Mouse (Mus musculus): ENCODE measurements at regions not wholly inside any gene's neighbourhood (a gene's known extent, or its start where the extent isn't known, plus 50 kb on each side); places are given as distances from the start of the nearest gene placed in this dataset.

GRCm38 (mm10) chr4:127444056-127444455 lies 86.1 kb upstream of the Gjb5 start:
- H3K4me3 ChIP-seq (ENCODE audit: low read depth, low read length), result no peak overlapping the region
- H3K36me3 ChIP-seq (ENCODE audit: control insufficient read depth, insufficient read depth, low read length, poor library complexity, severe bottlenecking), result no peaks in the 10 kb centered on the region
- no peaks in the 10 kb centered on the region for H3K27me3 ChIP-seq (ENCODE audit: control insufficient read depth, insufficient read depth, low read length, poor library complexity, severe bottlenecking)
- TF ChIP-seq EP300 (IDR thresholded peaks at IDR 0.05; ENCODE audit: insufficient read depth, low read depth, low read length) (no peak), POLR2A (IDR thresholded peaks at IDR 0.05; ENCODE audit: insufficient read depth, low read length) (no peak), CTCF (IDR thresholded peaks at IDR 0.05; ENCODE audit: low read depth, low read length) (no peak)
- H3K27ac ChIP-seq (ENCODE audit: insufficient read depth, low read length), result no peak overlapping the region
- H3K9me3 ChIP-seq (replicated peaks; ENCODE audit: control insufficient read depth, insufficient read depth, low read length, poor library complexity, severe bottlenecking), result no peaks in the 10 kb centered on the region
- H3K9ac ChIP-seq (ENCODE audit: low read depth, poor library complexity, severe bottlenecking), result no peak overlapping the region
- peaks cover under 1% of the 10 kb centered on the region for H3K4me1 ChIP-seq (ENCODE audit: control insufficient read depth, insufficient read depth, low read length)

GRCm38 (mm10) chr4:127442001-127442400 lies 84.0 kb upstream of the Gjb5 start:
- Histone ChIP-seq H3K27me3 (ENCODE audit: control insufficient read depth, insufficient read depth, low read length, poor library complexity, severe bottlenecking) (no peaks in the 10 kb centered on the region), H3K4me1 (ENCODE audit: control insufficient read depth, insufficient read depth, low read length) (peaks cover 1% of the 10 kb centered on the region), H3K36me3 (ENCODE audit: control insufficient read depth, insufficient read depth, low read length, poor library complexity, severe bottlenecking) (no peaks in the 10 kb centered on the region), H3K4me3 (ENCODE audit: low read depth, low read length) (no peak overlapping the region), H3K9me3 (replicated peaks; ENCODE audit: control insufficient read depth, insufficient read depth, low read length, poor library complexity, severe bottlenecking) (no peaks in the 10 kb centered on the region), H3K27ac (ENCODE audit: insufficient read depth, low read length) (no peak overlapping the region), H3K9ac (ENCODE audit: low read depth, poor library complexity, severe bottlenecking) (no peak overlapping the region)
- TF ChIP-seq CTCF (IDR thresholded peaks at IDR 0.05; ENCODE audit: low read depth, low read length) (no peak), POLR2A (IDR thresholded peaks at IDR 0.05; ENCODE audit: insufficient read depth, low read length) (no peak), EP300 (IDR thresholded peaks at IDR 0.05; ENCODE audit: insufficient read depth, low read depth, low read length) (no peak)

- no peak for TF ChIP-seq POLR2A (IDR thresholded peaks at IDR 0.05; ENCODE audit: insufficient read depth, low read length)
- no peak for TF ChIP-seq CTCF (IDR thresholded peaks at IDR 0.05; ENCODE audit: low read depth, low read length)
- no peak for TF ChIP-seq EP300 (IDR thresholded peaks at IDR 0.05; ENCODE audit: insufficient read depth, low read depth, low read length)
- H3K27me3 ChIP-seq (ENCODE audit: control insufficient read depth, insufficient read depth, low read length, poor library complexity, severe bottlenecking), result no peaks in the 10 kb centered on the region
- no peak overlapping the region for H3K27ac ChIP-seq (ENCODE audit: insufficient read depth, low read length)
- no peak overlapping the region for H3K4me3 ChIP-seq (ENCODE audit: low read depth, low read length)
- no peaks in the 10 kb centered on the region for H3K9me3 ChIP-seq (replicated peaks; ENCODE audit: control insufficient read depth, insufficient read depth, low read length, poor library complexity, severe bottlenecking)
- no peaks in the 10 kb centered on the region for H3K36me3 ChIP-seq (ENCODE audit: control insufficient read depth, insufficient read depth, low read length, poor library complexity, severe bottlenecking)
- no peak overlapping the region for H3K9ac ChIP-seq (ENCODE audit: low read depth, poor library complexity, severe bottlenecking)
- H3K4me1 ChIP-seq (ENCODE audit: control insufficient read depth, insufficient read depth, low read length), result peaks cover 1% of the 10 kb centered on the region
Observed at GRCm38 (mm10) chr4:127440602-127441001, 82.6 kb upstream of the Gjb5 start.

- TF ChIP-seq POLR2A (IDR thresholded peaks at IDR 0.05; ENCODE audit: insufficient read depth, low read length) (no peak), CTCF (IDR thresholded peaks at IDR 0.05; ENCODE audit: low read depth, low read length) (peak; percentile 67)
- Histone ChIP-seq H3K27ac (ENCODE audit: insufficient read depth, low read length) (no peak overlapping the region), H3K27me3 (ENCODE audit: control insufficient read depth, insufficient read depth, low read length, poor library complexity, severe bottlenecking) (no peaks in the 10 kb centered on the region), H3K4me1 (ENCODE audit: control insufficient read depth, insufficient read depth, low read length) (peaks cover 1% of the 10 kb centered on the region), H3K9ac (ENCODE audit: low read depth, poor library complexity, severe bottlenecking) (no peak overlapping the region), H3K4me3 (ENCODE audit: low read depth, low read length) (no peak overlapping the region), H3K36me3 (ENCODE audit: control insufficient read depth, insufficient read depth, low read length, poor library complexity, severe bottlenecking) (no peaks in the 10 kb centered on the region), H3K9me3 (replicated peaks; ENCODE audit: control insufficient read depth, insufficient read depth, low read length, poor library complexity, severe bottlenecking) (no peaks in the 10 kb centered on the region)
Observed at GRCm38 (mm10) chr4:127435076-127435475, 77.1 kb upstream of the Gjb5 start.

GRCm38 (mm10) chr4:127430237-127430636 lies 72.3 kb upstream of the Gjb5 start:
- no peaks in the 10 kb centered on the region for H3K36me3 ChIP-seq (ENCODE audit: control insufficient read depth, insufficient read depth, low read length, poor library complexity, severe bottlenecking)
- no peaks in the 10 kb centered on the region for H3K4me1 ChIP-seq (ENCODE audit: control insufficient read depth, insufficient read depth, low read length)
- no peaks in the 10 kb centered on the region for H3K27me3 ChIP-seq (ENCODE audit: control insufficient read depth, insufficient read depth, low read length, poor library complexity, severe bottlenecking)
- H3K9me3 ChIP-seq (replicated peaks; ENCODE audit: control insufficient read depth, insufficient read depth, low read length, poor library complexity, severe bottlenecking), result no peaks in the 10 kb centered on the region
- TF ChIP-seq POLR2A (IDR thresholded peaks at IDR 0.05; ENCODE audit: insufficient read depth, low read length) (no peak), EP300 (IDR thresholded peaks at IDR 0.05; ENCODE audit: insufficient read depth, low read depth, low read length) (0 out of 2 replicates have a peak, but pooled peaks have one; percentile 17)
- no peak overlapping the region for H3K27ac ChIP-seq (ENCODE audit: insufficient read depth, low read length)
- H3K4me3 ChIP-seq (ENCODE audit: low read depth, low read length), result no peak overlapping the region
- no peak overlapping the region for H3K9ac ChIP-seq (ENCODE audit: low read depth, poor library complexity, severe bottlenecking)

GRCm38 (mm10) chr4:127429748-127430147 lies 71.8 kb upstream of the Gjb5 start:
- Histone ChIP-seq H3K9ac (ENCODE audit: low read depth, poor library complexity, severe bottlenecking) (no peak overlapping the region), H3K27me3 (ENCODE audit: control insufficient read depth, insufficient read depth, low read length, poor library complexity, severe bottlenecking) (no peaks in the 10 kb centered on the region), H3K36me3 (ENCODE audit: control insufficient read depth, insufficient read depth, low read length, poor library complexity, severe bottlenecking) (no peaks in the 10 kb centered on the region), H3K9me3 (replicated peaks; ENCODE audit: control insufficient read depth, insufficient read depth, low read length, poor library complexity, severe bottlenecking) (no peaks in the 10 kb centered on the region), H3K4me1 (ENCODE audit: control insufficient read depth, insufficient read depth, low read length) (no peaks in the 10 kb centered on the region), H3K27ac (ENCODE audit: insufficient read depth, low read length) (no peak overlapping the region), H3K4me3 (ENCODE audit: low read depth, low read length) (no peak overlapping the region)
- no peak for TF ChIP-seq CTCF (IDR thresholded peaks at IDR 0.05; ENCODE audit: low read depth, low read length)
- TF ChIP-seq EP300 (IDR thresholded peaks at IDR 0.05; ENCODE audit: insufficient read depth, low read depth, low read length), result no peak
- no peak for TF ChIP-seq POLR2A (IDR thresholded peaks at IDR 0.05; ENCODE audit: insufficient read depth, low read length)
